Mouse (Mus musculus) neutrophil, adult 5-6 weeks (primary cell): ENCODE results near the gene Nudt16l1. TPM values are rescaled to one million over a fixed set of nuclear protein-coding genes. Genes with fewer than 3 reads are reported as not detected.

Source experiments
- ATAC-seq: fragments of 151-379, 151-347 bp; 2 replicates; pipeline ENCODE4 v1.8.0; 2017; ENCODE audit warnings: mild to moderate bottlenecking, moderate TSS enrichment; ENCODE audit not compliant: insufficient number of reproducible peaks, poor library complexity, low FRiP score, severe bottlenecking; ENCODE audit errors: extremely low read depth
- total RNA-seq: library from RNA; stranded (forward); fragments of 200-1000 nt; gene quantifications from 2 replicates; pipeline ENCODE4 v1.2.3, GENCODE M21; 2017

The Nudt16l1 gene
- total RNA-seq, 1 experiment from 2014 or later: 9.9 TPM

GRCm38 (mm10) chr16:4912907-4913782, 25.4 kb upstream of the Nudt16l1 start:
- peak; percentile 81 for ATAC-seq

GRCm38 (mm10) chr16:4913783-4914735, 24.5 kb upstream of the Nudt16l1 start:
- ATAC-seq: peak; percentile 62

GRCm38 (mm10) chr16:4915931-4916330, 22.6 kb upstream of the Nudt16l1 start:
- no peak for ATAC-seq

- no peak for ATAC-seq
Observed at GRCm38 (mm10) chr16:4916608-4917007, 22.0 kb upstream of the Nudt16l1 start.

- no peak for ATAC-seq
Observed at GRCm38 (mm10) chr16:4920556-4920955, 18.0 kb upstream of the Nudt16l1 start.

- no peak for ATAC-seq
Observed at GRCm38 (mm10) chr16:4922481-4922880, 16.1 kb upstream of the Nudt16l1 start.

GRCm38 (mm10) chr16:4923996-4924395, 14.6 kb upstream of the Nudt16l1 start:
- ATAC-seq: no peak

- ATAC-seq: no peak
Observed at GRCm38 (mm10) chr16:4927967-4928366, 10.6 kb upstream of the Nudt16l1 start.

GRCm38 (mm10) chr16:4928474-4928873, 10.1 kb upstream of the Nudt16l1 start:
- ATAC-seq: no peak

- ATAC-seq: no peak
Observed at GRCm38 (mm10) chr16:4932429-4932828, 6.1 kb upstream of the Nudt16l1 start.

- no peak for ATAC-seq
Observed at GRCm38 (mm10) chr16:4935430-4935829, 3.1 kb upstream of the Nudt16l1 start.

GRCm38 (mm10) chr16:4935931-4936703, 2.4 kb upstream of the Nudt16l1 start:
- ATAC-seq: no peak

- ATAC-seq: no peak
Observed at GRCm38 (mm10) chr16:4937351-4938190, 990 bp upstream of the Nudt16l1 start.

GRCm38 (mm10) chr16:4938989-4939388, 428 bp downstream of the Nudt16l1 start:
- ATAC-seq: peak; percentile 81

- ATAC-seq: no peak
Observed at GRCm38 (mm10) chr16:4939412-4939811, 851 bp downstream of the Nudt16l1 start.

- ATAC-seq: no peak
Observed at GRCm38 (mm10) chr16:4940311-4940850, 1.8 kb downstream of the Nudt16l1 start.

- no peak for ATAC-seq
Observed at GRCm38 (mm10) chr16:4941016-4941415, 2.5 kb downstream of the Nudt16l1 start.

GRCm38 (mm10) chr16:4942868-4943267, 4.3 kb downstream of the Nudt16l1 start:
- ATAC-seq: no peak
